Mouse (Mus musculus) spleen, postnatal 36 days (tissue): ENCODE data around the gene Prkch.

Experiments
- DNase-seq, 2 experiments: peaks; one replicate each; pipeline ENCODE4 v3.0.0; 2022; ENCODE audit warnings: low spot score in 2 of 2, mixed read lengths in 1 of 2

Prkch gene

DNA sequence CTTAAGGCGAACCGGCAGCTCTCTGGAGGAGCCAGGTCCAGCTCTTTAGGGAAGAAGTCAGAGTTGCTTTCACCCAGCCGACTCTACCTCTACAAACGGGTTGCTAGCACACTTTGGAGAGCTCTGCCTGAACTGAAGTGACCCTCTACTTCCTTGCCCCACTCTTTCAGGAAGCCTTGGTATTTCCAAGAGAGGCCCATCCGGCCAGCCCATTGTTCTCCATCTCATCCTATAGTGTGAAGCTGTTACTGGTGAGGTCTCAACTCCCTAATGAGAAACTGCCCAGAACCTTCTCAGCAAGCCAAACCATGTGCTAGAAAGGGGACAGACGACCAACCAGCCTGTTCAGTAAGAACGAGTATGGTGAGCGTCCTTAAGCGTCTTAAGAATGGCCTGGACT lies 1.3 kb upstream of the Prkch start:
- DNase-seq: no peak

GRCm38 (mm10) chr12:73583813-73584609 lies 585 bp upstream of the Prkch start:
- no peak for DNase-seq

DNA sequence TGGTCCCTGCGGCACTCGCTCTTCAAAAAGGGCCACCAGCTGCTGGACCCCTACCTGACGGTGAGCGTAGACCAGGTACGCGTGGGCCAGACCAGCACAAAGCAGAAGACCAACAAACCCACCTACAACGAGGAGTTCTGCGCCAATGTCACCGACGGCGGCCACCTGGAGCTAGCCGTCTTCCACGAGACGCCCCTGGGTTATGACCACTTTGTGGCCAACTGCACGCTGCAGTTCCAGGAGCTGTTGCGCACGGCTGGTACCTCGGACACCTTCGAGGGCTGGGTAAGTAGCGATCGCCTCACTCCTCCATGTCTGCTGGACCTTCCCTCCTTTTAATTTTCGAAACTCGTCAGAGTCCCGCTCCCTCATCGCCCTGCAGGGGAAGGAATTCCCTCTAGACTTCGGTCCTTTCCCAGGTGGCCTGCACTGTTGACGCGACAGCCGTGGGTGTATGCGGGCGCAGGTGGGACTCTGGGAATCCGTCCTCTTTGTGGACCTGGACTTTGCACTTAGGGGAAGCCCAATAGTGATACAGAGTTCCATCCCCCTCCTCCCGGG lies 725 bp downstream of the Prkch start:
- no peak for DNase-seq

DNA sequence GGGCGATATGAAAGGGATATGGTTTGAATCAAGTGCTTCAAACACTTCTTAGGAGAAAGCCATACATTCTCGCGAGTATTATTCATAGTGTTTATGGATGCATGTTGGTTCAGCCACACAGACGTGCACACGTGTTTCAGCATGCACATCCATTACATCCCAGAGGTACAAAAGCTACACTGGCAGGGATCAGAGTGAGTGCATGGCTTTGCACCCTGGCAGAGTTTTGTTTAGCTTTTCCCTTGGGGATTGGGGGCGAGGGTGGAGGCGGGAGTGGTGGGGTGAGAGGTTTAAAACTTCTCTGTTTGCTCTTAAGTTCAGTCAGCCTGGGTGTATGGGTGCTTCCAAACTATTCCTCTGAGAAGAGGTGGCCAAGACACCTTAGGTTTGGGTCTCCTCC lies 1.3 kb downstream of the Prkch start:
- no peak for DNase-seq

DNA sequence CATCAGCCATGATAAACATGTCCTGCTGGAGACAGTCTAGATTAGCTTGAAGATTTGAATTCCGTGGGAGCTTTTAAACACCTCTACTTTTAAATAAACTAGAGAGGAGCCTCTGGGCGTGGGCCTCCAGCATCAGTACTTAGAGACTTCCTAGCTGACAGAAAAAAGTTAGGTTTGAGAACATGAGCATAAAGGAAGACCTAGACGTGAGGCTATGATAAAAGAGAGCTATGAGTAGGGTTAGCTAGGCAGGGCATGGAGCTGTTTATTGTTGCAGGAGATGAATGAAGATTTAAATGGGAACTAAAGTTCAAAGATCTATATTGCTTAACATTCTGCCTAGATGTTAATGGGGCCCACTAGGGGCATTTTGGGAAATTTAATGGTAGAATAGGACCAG lies 2.7 kb downstream of the Prkch start:
- DNase-seq: no peak

DNA sequence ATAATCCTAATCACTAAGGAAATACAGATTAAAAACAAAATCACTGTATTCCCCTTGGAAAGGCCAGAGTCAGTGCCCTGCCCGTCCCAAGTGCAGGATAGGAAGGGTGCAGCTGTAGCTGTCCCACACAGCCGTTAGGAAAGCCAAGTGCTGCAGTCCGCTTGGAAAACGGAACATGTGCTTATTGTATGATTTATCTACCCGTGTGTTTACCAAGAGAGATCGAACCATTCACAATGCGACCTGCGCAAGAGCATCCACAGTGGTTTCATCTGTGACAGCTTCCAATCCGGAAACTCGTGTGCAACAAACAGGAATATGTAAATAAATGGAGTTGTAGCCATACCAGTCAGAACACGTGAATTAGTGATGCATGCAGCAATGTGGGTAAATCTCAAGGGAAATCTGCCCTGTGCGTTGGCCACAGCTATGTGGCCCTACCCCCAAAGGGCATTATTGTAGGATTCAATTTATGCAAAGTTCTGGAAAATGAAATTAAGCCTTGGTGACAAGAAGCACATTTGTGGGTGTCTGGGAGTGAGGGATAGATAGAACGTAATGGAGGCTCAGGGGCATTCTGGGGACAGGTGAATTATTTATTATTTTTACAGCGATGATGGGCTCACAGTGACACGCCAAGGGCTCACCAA lies 6.2 kb downstream of the Prkch start:
- no peak for DNase-seq

- no peak for DNase-seq
Measured at GRCm38 (mm10) chr12:73591625-73592024, 7.0 kb downstream of the Prkch start.

GRCm38 (mm10) chr12:73593021-73593798 lies 8.6 kb downstream of the Prkch start:
- DNase-seq: peak; percentile 61 to 64

GRCm38 (mm10) chr12:73594177-73594745 lies 9.7 kb downstream of the Prkch start:
- DNase-seq: no peak

- DNase-seq: no peak
Measured at GRCm38 (mm10) chr12:73595226-73595625, 10.6 kb downstream of the Prkch start.

DNA sequence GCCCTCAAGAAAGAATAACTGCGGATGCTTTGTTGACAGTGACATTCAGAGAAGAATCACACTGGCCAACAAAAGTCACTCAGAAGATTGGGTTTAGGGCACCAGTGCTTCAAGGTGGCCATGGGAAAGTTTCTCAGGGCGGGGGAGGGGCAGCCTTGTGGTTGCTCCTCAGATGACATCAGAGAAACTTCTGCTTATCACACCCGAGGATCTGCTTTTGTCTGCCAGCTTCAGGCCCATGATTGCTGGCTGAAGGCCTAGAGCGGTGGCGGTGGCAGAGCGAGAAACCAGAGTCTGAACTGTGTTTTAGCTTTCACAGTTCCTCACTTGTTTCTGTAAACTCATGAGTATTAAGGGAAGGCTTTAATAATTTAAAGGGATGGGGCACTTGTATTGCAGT lies 13.6 kb downstream of the Prkch start:
- DNase-seq: peak; percentile 64 to 68

DNA sequence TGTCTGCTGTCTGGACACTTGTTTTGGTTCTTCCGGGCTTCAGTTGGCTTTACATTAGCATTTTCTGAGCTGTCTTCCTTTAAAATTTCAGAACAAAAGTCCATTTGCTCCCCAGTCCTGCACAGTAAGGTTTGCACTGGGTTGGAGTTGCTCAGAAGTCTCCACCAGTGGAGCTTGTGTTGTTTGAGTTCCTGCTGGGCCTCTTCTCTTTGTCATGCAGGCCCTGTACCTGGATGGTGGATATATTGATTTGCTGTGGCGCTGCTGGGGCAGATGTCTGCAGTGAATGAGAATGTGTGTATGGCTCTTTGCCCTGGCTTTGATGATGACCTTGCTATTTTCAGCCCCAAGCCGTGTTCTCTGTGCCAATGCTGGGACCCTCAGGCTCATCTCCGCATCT lies 15.9 kb downstream of the Prkch start:
- DNase-seq: no peak

- no peak for DNase-seq
Measured at GRCm38 (mm10) chr12:73602974-73603373, 18.4 kb downstream of the Prkch start.

DNA sequence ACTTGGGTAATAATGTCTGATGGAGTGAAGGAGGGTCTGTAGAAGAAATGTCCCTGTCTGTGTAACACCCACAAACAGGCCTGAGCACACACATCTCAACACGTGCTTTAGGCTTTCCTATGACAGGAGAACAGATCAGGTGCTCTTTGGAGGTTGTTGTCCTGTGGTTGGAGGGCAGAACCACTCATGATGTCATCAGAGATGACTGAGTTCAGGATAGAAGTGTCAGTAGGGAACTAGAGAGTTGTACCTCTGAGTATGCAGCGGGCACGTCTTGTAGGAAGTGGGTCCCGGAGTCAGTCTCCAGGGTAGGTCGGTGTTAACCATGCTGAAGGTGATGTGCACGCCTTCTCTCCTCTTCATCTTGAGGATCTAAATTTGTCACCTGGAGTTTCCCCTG lies 19.1 kb downstream of the Prkch start:
- no peak for DNase-seq

DNA sequence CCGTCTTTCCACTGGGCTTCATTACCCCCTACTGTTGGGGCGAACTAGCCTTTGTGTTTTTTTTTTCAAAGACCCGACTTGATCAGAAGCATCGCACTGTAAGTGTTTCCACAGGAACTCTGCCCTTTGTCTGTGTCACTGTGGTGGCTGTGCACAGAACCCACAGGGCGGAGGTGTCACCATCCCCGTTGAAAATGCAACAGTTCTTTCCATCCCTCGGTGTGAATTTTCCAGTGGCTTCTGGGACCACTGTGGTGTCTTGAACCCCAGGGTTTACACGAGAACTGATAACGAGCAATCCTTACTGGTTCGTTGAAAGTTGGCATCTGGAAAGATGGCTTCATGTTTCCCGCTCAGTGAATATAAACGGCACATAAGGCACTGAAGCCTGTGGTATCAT lies 20.2 kb downstream of the Prkch start:
- DNase-seq: peak; percentile 51 to 52

GRCm38 (mm10) chr12:73605174-73605573 lies 20.6 kb downstream of the Prkch start:
- peak; percentile 26 to 27 for DNase-seq

DNA sequence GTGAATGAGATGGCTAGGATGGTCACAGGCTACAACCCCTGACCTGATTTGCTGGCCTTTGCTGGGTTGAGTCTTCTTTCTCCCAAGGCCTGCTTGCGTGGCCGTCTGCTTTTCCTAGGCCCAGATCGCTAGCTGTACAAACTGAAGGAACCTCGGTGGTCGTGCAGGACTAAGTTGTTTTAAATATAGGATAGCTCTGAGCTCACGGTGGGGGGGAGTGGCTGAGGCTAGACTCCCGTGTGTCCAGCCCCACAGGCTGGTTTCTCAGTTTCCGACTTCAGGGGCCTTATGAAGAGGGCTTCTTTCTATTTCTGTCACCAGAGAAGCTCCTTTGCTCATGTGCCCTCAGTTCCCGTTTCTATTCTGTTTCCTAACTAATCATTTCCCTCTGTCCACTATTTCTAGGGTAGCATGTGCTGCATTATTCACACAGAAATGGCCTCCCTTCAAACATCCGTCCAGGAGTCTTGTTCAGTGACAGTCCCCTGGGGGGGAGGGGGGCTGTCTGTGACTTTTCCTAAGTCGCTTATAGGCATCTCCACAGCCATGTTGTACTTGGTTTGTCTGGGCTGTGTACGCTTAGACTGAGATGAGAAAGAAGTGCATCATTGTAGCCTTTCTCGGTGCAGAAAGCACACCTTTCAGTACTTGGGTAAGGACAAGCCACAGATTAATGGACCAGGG lies 22.9 kb downstream of the Prkch start:
- no peak for DNase-seq

DNA sequence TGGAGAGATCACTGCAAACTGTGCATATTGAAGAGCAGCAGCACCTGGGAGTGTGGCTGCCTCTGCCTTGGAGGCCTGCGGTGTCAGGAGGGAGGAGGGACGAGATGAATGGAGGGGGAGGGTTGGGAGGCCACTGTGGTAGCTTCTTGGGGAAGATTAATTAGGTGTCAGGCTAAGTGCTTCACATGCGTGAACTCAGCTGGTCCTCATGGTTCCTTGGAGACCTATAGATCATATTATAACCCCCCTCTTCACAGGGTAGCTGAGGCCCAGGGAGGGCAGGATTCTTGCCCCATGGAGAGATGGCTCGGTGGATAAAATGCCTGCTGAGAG lies 23.4 kb downstream of the Prkch start:
- no peak for DNase-seq

GRCm38 (mm10) chr12:73609262-73609661 lies 24.7 kb downstream of the Prkch start:
- DNase-seq: no peak

GRCm38 (mm10) chr12:73609676-73610545 lies 25.3 kb downstream of the Prkch start:
- no peak for DNase-seq
